Mouse (Mus musculus): ENCODE data around the gene Bsg. TPM values are rescaled to one million over a fixed set of nuclear protein-coding genes. Genes with fewer than 3 reads are reported as not detected.

Bsg gene
- polyA plus RNA-seq, 1 experiment, result 1,268 TPM

- Histone ChIP-seq H3ac (ENCODE audit: control insufficient read depth, insufficient read length) (no peak overlapping the region), H3K27me3 (ENCODE audit: control insufficient read depth, insufficient read depth, insufficient read length) (no peaks in the 10 kb centered on the region), H3K36me3 (ENCODE audit: control insufficient read depth, insufficient read depth) (peaks cover 30% of the 10 kb centered on the region), H3K79me2 (ENCODE audit: control insufficient read depth, insufficient read depth) (peaks cover 39% of the 10 kb centered on the region), H3K4me3 (no peak overlapping the region), H3K4me2 (ENCODE audit: low read depth) (no peak overlapping the region)
- TF ChIP-seq E2F4 (IDR thresholded peaks at IDR 0.05; ENCODE audit: insufficient read depth), result no peak
- TF ChIP-seq TCF3 (IDR thresholded peaks at IDR 0.05; ENCODE audit: insufficient read length, low read depth), result no peak
- TF ChIP-seq TCF12 (IDR thresholded peaks at IDR 0.05; ENCODE audit: insufficient read depth, poor library complexity, severe bottlenecking), result no peak
- no peak for TF ChIP-seq SRF (IDR thresholded peaks at IDR 0.05; ENCODE audit: control insufficient read depth, insufficient read length, low read depth)
- TF ChIP-seq POLR2A (IDR thresholded peaks at IDR 0.05; ENCODE audit: insufficient read length, low read depth), result no peak
- no peak for TF ChIP-seq CEBPB (IDR thresholded peaks at IDR 0.05; ENCODE audit: insufficient read depth, poor library complexity, severe bottlenecking)
- no peak for TF ChIP-seq MAX (IDR thresholded peaks at IDR 0.05; ENCODE audit: low read depth)
- TF ChIP-seq MYOD1 (IDR thresholded peaks at IDR 0.05; ENCODE audit: control insufficient read depth in 1 of 3, insufficient read length in 2 of 3, low read depth in 2 of 3), result no peak
Measured at GRCm38 (mm10) chr10:79687513-79687912, 16.8 kb upstream of the Bsg start.

GRCm38 (mm10) chr10:79688720-79689119, 15.6 kb upstream of the Bsg start, which contains the start of gene Gzmm:
TSS of gene Gzmm (plus strand) at chr10:79689020.
- no peaks in the 10 kb centered on the region for H3K27me3 ChIP-seq (ENCODE audit: control insufficient read depth, insufficient read depth, insufficient read length)
- peaks cover 27% of the 10 kb centered on the region for H3K79me2 ChIP-seq (ENCODE audit: control insufficient read depth, insufficient read depth)
- H3K4me2 ChIP-seq (ENCODE audit: low read depth), result no peak within 1 kb of the TSS
- TF ChIP-seq MAX (IDR thresholded peaks at IDR 0.05; ENCODE audit: low read depth) (no peak), MYOD1 (IDR thresholded peaks at IDR 0.05; ENCODE audit: control insufficient read depth in 1 of 3, insufficient read length in 2 of 3, low read depth in 2 of 3) (no peak), TCF3 (IDR thresholded peaks at IDR 0.05; ENCODE audit: insufficient read length, low read depth) (no peak), POLR2A (IDR thresholded peaks at IDR 0.05; ENCODE audit: insufficient read length, low read depth) (no peak), USF1 (IDR thresholded peaks at IDR 0.05; ENCODE audit: low read depth) (no peak), MYOG (IDR thresholded peaks at IDR 0.05; ENCODE audit: control insufficient read depth in 1 of 3, insufficient read depth in 1 of 3, insufficient read length in 2 of 3, low read depth in 2 of 3) (no peak), POLR2AphosphoS2 (IDR thresholded peaks at IDR 0.05; ENCODE audit: insufficient read length, low read depth) (no peak), E2F4 (IDR thresholded peaks at IDR 0.05; ENCODE audit: insufficient read depth) (no peak), REST (IDR thresholded peaks at IDR 0.05; ENCODE audit: insufficient read depth, insufficient read length) (no peak), CEBPB (IDR thresholded peaks at IDR 0.05; ENCODE audit: insufficient read depth, poor library complexity, severe bottlenecking) (no peak), SRF (IDR thresholded peaks at IDR 0.05; ENCODE audit: control insufficient read depth, insufficient read length, low read depth) (no peak), TCF12 (IDR thresholded peaks at IDR 0.05; ENCODE audit: insufficient read depth, poor library complexity, severe bottlenecking) (no peak)
- no peak within 1 kb of the TSS for H3K4me3 ChIP-seq
- H3K36me3 ChIP-seq (ENCODE audit: control insufficient read depth, insufficient read depth), result peaks cover 30% of the 10 kb centered on the region
- H3ac ChIP-seq (ENCODE audit: control insufficient read depth, insufficient read length), result no peak within 1 kb of the TSS

- TF ChIP-seq USF1 (IDR thresholded peaks at IDR 0.05; ENCODE audit: low read depth) (no peak), TCF3 (IDR thresholded peaks at IDR 0.05; ENCODE audit: insufficient read length, low read depth) (no peak), E2F4 (IDR thresholded peaks at IDR 0.05; ENCODE audit: insufficient read depth) (no peak), MAX (IDR thresholded peaks at IDR 0.05; ENCODE audit: low read depth) (no peak), REST (IDR thresholded peaks at IDR 0.05; ENCODE audit: insufficient read depth, insufficient read length) (no peak), POLR2AphosphoS2 (IDR thresholded peaks at IDR 0.05; ENCODE audit: insufficient read length, low read depth) (peak; percentile 72)
- no peak overlapping the region for H3K4me2 ChIP-seq (ENCODE audit: low read depth)
- no peaks in the 10 kb centered on the region for H3K27me3 ChIP-seq (ENCODE audit: control insufficient read depth, insufficient read depth, insufficient read length)
- no peak overlapping the region for H3ac ChIP-seq (ENCODE audit: control insufficient read depth, insufficient read length)
- H3K4me3 ChIP-seq, result no peak overlapping the region
- H3K36me3 ChIP-seq (ENCODE audit: control insufficient read depth, insufficient read depth), result peaks cover 30% of the 10 kb centered on the region
- H3K79me2 ChIP-seq (ENCODE audit: control insufficient read depth, insufficient read depth), result peaks cover 23% of the 10 kb centered on the region
Measured at GRCm38 (mm10) chr10:79689178-79689577, 15.1 kb upstream of the Bsg start.

- TF ChIP-seq POLR2AphosphoS2 (IDR thresholded peaks at IDR 0.05; ENCODE audit: insufficient read length, low read depth) (no peak), TCF12 (IDR thresholded peaks at IDR 0.05; ENCODE audit: insufficient read depth, poor library complexity, severe bottlenecking) (no peak), REST (IDR thresholded peaks at IDR 0.05; ENCODE audit: insufficient read depth, insufficient read length) (no peak), USF1 (IDR thresholded peaks at IDR 0.05; ENCODE audit: low read depth) (no peak), MAX (IDR thresholded peaks at IDR 0.05; ENCODE audit: low read depth) (no peak), MYOD1 (IDR thresholded peaks at IDR 0.05; ENCODE audit: control insufficient read depth in 1 of 3, insufficient read length in 2 of 3, low read depth in 2 of 3) (no peak), SRF (IDR thresholded peaks at IDR 0.05; ENCODE audit: control insufficient read depth, insufficient read length, low read depth) (no peak), POLR2A (IDR thresholded peaks at IDR 0.05; ENCODE audit: insufficient read length, low read depth) (no peak), E2F4 (IDR thresholded peaks at IDR 0.05; ENCODE audit: insufficient read depth) (no peak), TCF3 (IDR thresholded peaks at IDR 0.05; ENCODE audit: insufficient read length, low read depth) (no peak), MYOG (IDR thresholded peaks at IDR 0.05; ENCODE audit: control insufficient read depth in 1 of 3, insufficient read depth in 1 of 3, insufficient read length in 2 of 3, low read depth in 2 of 3) (no peak), CEBPB (IDR thresholded peaks at IDR 0.05; ENCODE audit: insufficient read depth, poor library complexity, severe bottlenecking) (no peak)
- Histone ChIP-seq H3ac (ENCODE audit: control insufficient read depth, insufficient read length) (no peak overlapping the region), H3K4me2 (ENCODE audit: low read depth) (no peak overlapping the region), H3K4me3 (no peak overlapping the region), H3K79me2 (ENCODE audit: control insufficient read depth, insufficient read depth) (no peaks in the 10 kb centered on the region), H3K36me3 (ENCODE audit: control insufficient read depth, insufficient read depth) (peaks cover 8% of the 10 kb centered on the region), H3K27me3 (ENCODE audit: control insufficient read depth, insufficient read depth, insufficient read length) (no peaks in the 10 kb centered on the region)
Measured at GRCm38 (mm10) chr10:79691986-79692548, 12.2 kb upstream of the Bsg start.
